Comparison of ENCODE assay signal across 8 mouse cellular contexts in the genomic region with DNA sequence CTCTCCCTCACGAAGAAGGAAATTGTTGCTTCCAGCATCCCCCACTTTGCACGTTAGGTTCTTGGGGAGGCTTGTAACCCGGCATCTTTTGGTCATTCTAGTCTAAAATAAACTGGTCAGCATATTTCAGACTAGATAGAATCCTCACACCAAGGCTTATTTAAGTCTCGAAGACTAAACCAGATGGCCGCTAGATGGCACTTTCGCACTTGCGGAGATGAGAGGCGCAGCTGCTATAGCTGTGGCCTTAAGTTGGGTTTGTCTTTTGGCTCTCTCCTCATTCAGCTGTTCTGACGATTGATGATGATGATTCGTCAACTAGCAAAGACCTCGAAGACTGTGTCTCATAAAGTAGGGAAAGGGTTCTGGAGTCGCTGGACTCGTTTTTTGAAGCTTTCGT. TPM values are rescaled to one million over a fixed set of nuclear protein-coding genes. Genes with fewer than 3 reads are reported as not detected.
DNase-seq lines count a peak whose midpoint lies in the region; ATAC-seq and TF ChIP-seq lines count a peak whose summit lies in the region.

No protein-coding gene starts in this region.

- no peak overlapping the region for H3K4me3 ChIP-seq in liver, embryonic 12.5 days
- H3K4me3 ChIP-seq in embryonic facial prominence, embryonic 14.5 days (ENCODE audit: low read depth, low read length) = no peak overlapping the region
- H3K4me3 ChIP-seq in midbrain, postnatal 0 days (ENCODE audit: low read depth, low read length) = no peak overlapping the region

- H3K9ac ChIP-seq in liver, embryonic 12.5 days = no peak overlapping the region
- H3K9ac ChIP-seq in embryonic facial prominence, embryonic 14.5 days (ENCODE audit: low read depth, low read length) = no peak overlapping the region
- no peak overlapping the region for H3K9ac ChIP-seq in midbrain, postnatal 0 days (replicated peaks; ENCODE audit: low read length, poor library complexity, severe bottlenecking)

- peaks cover 24% of the 10 kb centered on the region for H3K4me1 ChIP-seq in liver, embryonic 12.5 days
- H3K4me1 ChIP-seq in embryonic facial prominence, embryonic 14.5 days (ENCODE audit: control insufficient read depth, insufficient read depth, low read length) = no peaks in the 10 kb centered on the region
- H3K4me1 ChIP-seq in midbrain, postnatal 0 days (ENCODE audit: insufficient read depth, low read length) = no peaks in the 10 kb centered on the region

- H3K36me3 ChIP-seq in liver, embryonic 12.5 days = no peaks in the 10 kb centered on the region
- H3K36me3 ChIP-seq in embryonic facial prominence, embryonic 14.5 days (ENCODE audit: control insufficient read depth, insufficient read depth, low read length) = no peaks in the 10 kb centered on the region
- H3K36me3 ChIP-seq in midbrain, postnatal 0 days (ENCODE audit: insufficient read depth, low read length) = no peaks in the 10 kb centered on the region
- H3K36me3 ChIP-seq in splenic B cell, adult 2 months (ENCODE audit: control insufficient read depth, insufficient read depth, low read length, poor library complexity, severe bottlenecking) = no peaks in the 10 kb centered on the region

- 7% methylated on average over 14 of the region's 14 CpGs for WGBS in liver, embryonic 12.5 days (ENCODE audit: insufficient replicate concordance)
- WGBS in embryonic facial prominence, embryonic 14.5 days = 9% methylated on average over 14 of the region's 14 CpGs
- WGBS in midbrain, postnatal 0 days = 13% methylated on average over 14 of the region's 14 CpGs

- no peaks in the 10 kb centered on the region for H3K9me3 ChIP-seq in liver, embryonic 12.5 days (replicated peaks)
- H3K9me3 ChIP-seq in embryonic facial prominence, embryonic 14.5 days (ENCODE audit: control insufficient read depth, low read length) = no peaks in the 10 kb centered on the region
- no peaks in the 10 kb centered on the region for H3K9me3 ChIP-seq in midbrain, postnatal 0 days (ENCODE audit: low read length)

- DNase-seq in liver = peak; percentile 77
- peak; percentile 62 for DNase-seq in adrenal gland, postnatal 25 days
- peak; percentile 94 for DNase-seq in embryonic facial prominence, embryonic 14.5 days (ENCODE audit: low spot score)
- DNase-seq in left cerebral cortex, adult 11 months (ENCODE audit: low spot score) = peak; percentile 51
- DNase-seq in midbrain, postnatal 0 days (ENCODE audit: low spot score) = peak; percentile 95
- DNase-seq in splenic B cell, adult 2 months (ENCODE audit: low read depth, low spot score) = peak; percentile 85

- TF ChIP-seq CTCF in midbrain, postnatal 0 days (IDR thresholded peaks at IDR 0.05) = peak; percentile 93

- H3K27ac ChIP-seq in liver, embryonic 12.5 days = no peak overlapping the region
- no peak overlapping the region for H3K27ac ChIP-seq in embryonic facial prominence, embryonic 14.5 days (replicated peaks; ENCODE audit: low read depth, low read length)
- H3K27ac ChIP-seq in midbrain, postnatal 0 days (ENCODE audit: low read depth, low read length) = no peak overlapping the region

- 0 out of 2 replicates have a peak, but pooled peaks cover 4% of the 10 kb centered on the region for H3K27me3 ChIP-seq in liver, embryonic 12.5 days (replicated peaks)
- H3K27me3 ChIP-seq in embryonic facial prominence, embryonic 14.5 days (replicated peaks; ENCODE audit: control insufficient read depth, insufficient read depth, low read length) = no peaks in the 10 kb centered on the region
- H3K27me3 ChIP-seq in midbrain, postnatal 0 days (ENCODE audit: insufficient read depth, low read length) = no peaks in the 10 kb centered on the region
- no peaks in the 10 kb centered on the region for H3K27me3 ChIP-seq in splenic B cell, adult 2 months (ENCODE audit: control insufficient read depth, insufficient read depth, low read length, poor library complexity, severe bottlenecking)

- no peak for ATAC-seq in liver, embryonic 12.5 days
- peak; percentile 67 for ATAC-seq in embryonic facial prominence, embryonic 14.5 days (ENCODE audit: low read depth)
- ATAC-seq in hematopoietic stem cell, adult 5-6 weeks (replicated peaks in 1 of 2; ENCODE audit: insufficient read depth in 1 of 2, low FRiP score in 2 of 2, low TSS enrichment in 1 of 2, low read depth in 1 of 2, poor library complexity in 2 of 2, severe bottlenecking in 2 of 2) = peak; percentile 56 to 78; a peak in 3 of 4 replicates
- ATAC-seq in midbrain, postnatal 0 days (ENCODE audit: low FRiP score) = 0 out of 2 replicates have a peak, but pooled peaks have one; percentile 41

- H3K4me2 ChIP-seq in liver, embryonic 12.5 days = no peak overlapping the region
- peak overlapping the region; percentile 10; the same call in 1 of the 2 replicates for H3K4me2 ChIP-seq in embryonic facial prominence, embryonic 14.5 days (ENCODE audit: low read depth, low read length)
- H3K4me2 ChIP-seq in midbrain, postnatal 0 days (ENCODE audit: low read depth, low read length, poor library complexity, severe bottlenecking) = no peak overlapping the region

RNA-seq across cellular contexts. Expression of a gene that starts 23.9 kb away (rescaled TPM):
- 23.8 and 25.3 TPM in 2 replicates for polyA plus RNA-seq in liver, embryonic 12.5 days (2016; fragmentation: Nextera tagmentation; extraction: Ambion mirVana)
- total RNA-seq in adrenal gland, postnatal 25 days (2021) = 29.9 and 58.2 TPM in 2 replicates
- 50.2 and 53.4 TPM in 2 replicates for polyA plus RNA-seq in embryonic facial prominence, embryonic 14.5 days (2014; fragmentation: Nextera tagmentation; extraction: Ambion mirVana)
- total RNA-seq in hematopoietic stem cell, adult 5-6 weeks (2017) = 87.2 and 121 TPM in 2 replicates
- 13.4 and 17.9 TPM in 2 replicates for total RNA-seq in midbrain, postnatal 0 days (2014; rRNA removed)
- 40.7 and 48.0 TPM in 2 replicates for polyA plus RNA-seq in midbrain, postnatal 0 days (2015; fragmentation: Nextera tagmentation; extraction: Ambion mirVana)

RNA-seq across cellular contexts. Expression of a gene that starts 35.8 kb away (rescaled TPM):
- polyA plus RNA-seq in liver, embryonic 12.5 days (2016; fragmentation: Nextera tagmentation; extraction: Ambion mirVana) = 18.5 and 20.1 TPM in 2 replicates
- total RNA-seq in adrenal gland, postnatal 25 days (2021) = 233 and 253 TPM in 2 replicates
- polyA plus RNA-seq in embryonic facial prominence, embryonic 14.5 days (2014; fragmentation: Nextera tagmentation; extraction: Ambion mirVana) = 33.3 and 34.0 TPM in 2 replicates
- total RNA-seq in hematopoietic stem cell, adult 5-6 weeks (2017) = 3.8 and 5.0 TPM in 2 replicates
- 64.6 and 69.4 TPM in 2 replicates for total RNA-seq in midbrain, postnatal 0 days (2014; rRNA removed)
- 29.2 and 30.0 TPM in 2 replicates for polyA plus RNA-seq in midbrain, postnatal 0 days (2015; fragmentation: Nextera tagmentation; extraction: Ambion mirVana)

Comparison
In these comparisons a context has a peak if more than half of its experiments do, and no peak if none do; other contexts are left out.
1. RNA of a gene that starts 35.8 kb away (total RNA-seq): 233 to 253 TPM in adrenal gland, postnatal 25 days and 64.6 to 69.4 TPM in midbrain, postnatal 0 days; 3.8 to 5.0 TPM in hematopoietic stem cell, adult 5-6 weeks; every median in the first group is over 10 times any median in the second.
2. Peak in every context shown above with its lines, with median percentiles within 50 percentile points of each other: DNase-seq.